Mouse (Mus musculus) brain, embryonic 14.5 days (tissue): Measurements from ENCODE around the gene Cldn34c4. TPM values are rescaled to one million over a fixed set of nuclear protein-coding genes. Genes with fewer than 3 reads are reported as not detected.

Experiments
- DNase-seq: peaks from one replicate; pipeline ENCODE4 v3.0.0-alpha.2; 2011; ENCODE audit warnings: low read depth
- CTCF ChIP-seq: fragments of 200-500 bp; IDR thresholded peaks from 2 replicates; pipeline ENCODE4 v1.5.1; 2012; ENCODE audit warnings: inconsistent platforms, mild to moderate bottlenecking, moderate library complexity, borderline replicate concordance; ENCODE audit not compliant: insufficient read depth, insufficient read length; ENCODE audit errors: extremely low read depth
- POLR2A ChIP-seq: fragments of 200-500 bp; IDR thresholded peaks from 2 replicates; pipeline ENCODE4 v1.6.1; 2012; ENCODE audit warnings: mild to moderate bottlenecking, inconsistent platforms, borderline replicate concordance; ENCODE audit not compliant: poor library complexity, insufficient read depth, insufficient read length, severe bottlenecking; ENCODE audit errors: extremely low read depth
- polyA plus RNA-seq: library from polyadenylated mRNA; depleted of rRNA; stranded (reverse); fragments of >200 nt; gene quantifications from 2 replicates; pipeline ENCODE4 v1.2.3, GENCODE M21; 2012; rRNA removed

The Cldn34c4 gene
- not detected in 2 replicates for polyA plus RNA-seq

DNA sequence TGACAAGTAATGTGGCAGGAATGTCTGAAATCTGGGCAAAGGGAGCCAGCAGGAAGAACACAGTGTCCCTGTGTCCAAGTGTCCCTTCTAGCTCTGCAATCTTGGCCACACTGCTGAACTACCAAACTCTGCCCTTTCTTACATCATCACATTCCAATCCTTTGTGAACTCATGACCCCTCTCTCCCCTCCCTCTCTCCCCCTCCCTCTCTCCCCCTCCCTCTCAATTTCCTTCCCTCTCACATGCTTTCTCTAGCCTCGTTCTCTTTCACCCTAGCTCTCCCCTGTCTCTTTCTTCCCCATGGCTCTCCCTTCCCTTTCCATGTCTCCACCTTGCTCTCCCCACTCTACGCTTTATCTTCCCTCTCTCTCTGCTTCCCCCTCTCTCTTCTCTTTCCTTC lies at the start of gene Cldn34c4:
Cldn34c4 (minus strand) TSS at position 101 of the 400 bp plus-strand sequence.
- no peak for TF ChIP-seq CTCF
- TF ChIP-seq POLR2A = no peak
- no peak for DNase-seq

- TF ChIP-seq CTCF (no peak), POLR2A (no peak)
- no peak for DNase-seq
Observed at GRCm38 (mm10) chrX:127747062-127747461, 10.7 kb upstream of the Cldn34c4 start.
